Mouse (Mus musculus): ENCODE results near the gene Ffar1.
A peak's percentile ranks its signal among the peaks of the same experiment; 100 is the strongest.

Gene Ffar1

DNA sequence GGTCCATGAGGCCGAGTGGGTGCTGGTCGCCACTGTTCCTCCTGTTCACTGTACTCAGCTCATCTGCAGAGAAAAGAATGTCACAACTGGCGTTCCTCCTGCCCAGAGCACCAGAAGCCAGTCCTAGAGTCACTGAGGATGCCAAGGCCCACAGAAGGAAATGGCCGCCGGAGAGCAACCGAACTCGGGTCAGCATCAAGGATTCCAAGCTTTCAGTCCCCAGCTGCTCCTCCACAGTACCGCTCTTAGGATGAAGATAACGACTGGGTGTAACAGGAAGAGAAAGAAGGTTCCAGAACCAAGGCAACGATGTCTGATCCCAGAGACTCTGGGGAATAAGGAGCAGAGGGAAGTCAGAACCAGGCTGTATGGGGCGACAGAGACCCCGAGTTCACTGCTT, at the start of gene Ffar1:
TSS of gene Ffar1 (minus strand) at position 101 of the 400 bp plus-strand sequence.
- no peak for DNase-seq

DNA sequence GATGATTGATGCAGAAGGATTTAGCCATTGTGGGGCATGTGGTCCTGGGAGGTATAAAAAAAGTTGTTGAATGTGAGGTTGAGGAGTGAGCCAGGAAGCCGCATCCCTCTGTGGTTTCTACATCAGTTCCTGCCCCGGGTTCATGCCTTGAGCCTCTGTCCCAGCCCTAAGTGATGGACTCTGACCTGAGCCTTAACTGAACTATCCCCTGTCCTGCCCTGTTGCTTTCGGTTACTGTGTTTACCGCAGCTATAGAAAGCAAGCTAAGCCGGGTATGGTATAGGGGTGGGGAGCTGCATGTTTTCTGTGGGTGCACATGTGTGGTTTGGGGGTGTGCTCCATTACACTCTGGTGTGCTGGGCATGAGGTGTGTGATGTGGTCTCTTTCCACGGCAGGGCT, 48.4 kb upstream of the Ffar1 start:
- DNase-seq = no peak

DNA sequence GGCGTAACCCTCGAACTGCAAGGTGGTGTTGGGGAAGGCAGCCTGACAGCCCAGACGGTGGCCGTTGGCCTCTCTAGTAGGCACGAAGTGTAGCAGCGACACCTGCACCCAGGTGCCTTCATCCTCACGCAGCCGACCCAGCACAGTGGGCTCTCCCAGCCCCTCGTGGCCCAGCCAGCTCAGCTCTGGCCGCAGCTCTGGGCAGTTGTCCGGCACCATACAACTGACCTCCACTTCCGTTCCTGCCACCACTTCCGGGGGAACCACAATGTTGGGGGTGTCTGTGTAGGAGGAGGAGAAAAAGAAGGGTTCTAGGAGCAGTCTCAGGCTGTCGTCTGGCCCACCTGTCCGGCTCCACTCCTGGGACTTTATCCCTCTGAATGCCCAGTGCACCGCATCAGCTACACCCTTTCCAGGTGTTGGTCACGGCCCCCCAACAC, 47.6 kb upstream of the Ffar1 start:
- no peak for DNase-seq

DNA sequence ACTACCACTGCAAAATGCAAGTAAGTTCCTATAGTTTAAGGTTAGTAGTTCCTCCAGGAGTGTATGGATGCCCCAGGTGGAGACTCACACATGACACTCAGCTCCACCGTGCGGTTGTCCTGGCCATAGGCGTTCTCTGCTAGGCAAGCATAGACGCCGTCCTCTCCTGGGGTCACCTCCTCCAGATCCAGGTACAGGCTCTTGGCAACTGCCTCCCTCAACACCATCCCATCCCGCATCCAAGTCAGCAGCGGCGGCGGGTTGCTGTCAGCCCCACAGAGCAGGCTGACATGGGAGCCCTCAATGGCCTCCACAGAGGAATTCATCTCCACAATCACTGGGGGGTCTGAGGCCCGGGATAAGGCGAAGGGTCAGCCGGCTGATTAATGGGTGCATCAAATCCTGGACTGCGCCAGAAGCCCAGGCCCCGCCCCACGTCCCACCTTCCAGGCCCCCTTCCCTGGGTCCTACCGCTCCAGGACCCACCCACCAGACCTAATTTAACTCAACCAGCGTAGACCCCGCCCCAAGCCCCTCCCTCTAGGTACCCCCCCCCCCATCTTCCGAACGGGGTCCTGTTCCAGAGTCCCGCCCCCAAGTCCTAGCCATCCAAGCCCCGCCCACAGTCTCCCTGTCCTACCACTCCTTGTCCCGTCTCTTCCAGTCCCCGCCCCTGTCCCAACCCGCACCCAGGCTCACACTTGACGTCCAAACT, 47.1 kb upstream of the Ffar1 start:
- DNase-seq = peak; percentile 65

DNA sequence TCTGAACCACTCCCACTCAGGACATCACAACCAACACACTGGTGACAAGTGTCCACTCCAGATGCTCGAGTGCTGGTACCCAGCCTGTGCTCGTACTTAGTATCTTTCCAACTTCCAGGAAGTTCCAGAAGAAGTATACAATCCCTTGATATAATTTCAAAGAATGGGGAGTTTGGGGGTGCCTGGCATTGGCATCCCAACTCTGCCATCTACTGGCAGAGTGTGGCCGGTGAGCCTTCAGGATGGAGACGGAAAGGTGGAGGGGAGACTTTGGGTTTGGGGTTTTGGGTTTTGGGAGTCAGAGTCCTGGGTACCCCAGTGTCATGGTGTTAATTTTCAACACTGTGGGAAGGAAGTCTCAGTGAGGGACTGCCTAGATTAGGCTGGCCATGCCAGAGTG, 42.7 kb upstream of the Ffar1 start:
- DNase-seq = no peak

DNA sequence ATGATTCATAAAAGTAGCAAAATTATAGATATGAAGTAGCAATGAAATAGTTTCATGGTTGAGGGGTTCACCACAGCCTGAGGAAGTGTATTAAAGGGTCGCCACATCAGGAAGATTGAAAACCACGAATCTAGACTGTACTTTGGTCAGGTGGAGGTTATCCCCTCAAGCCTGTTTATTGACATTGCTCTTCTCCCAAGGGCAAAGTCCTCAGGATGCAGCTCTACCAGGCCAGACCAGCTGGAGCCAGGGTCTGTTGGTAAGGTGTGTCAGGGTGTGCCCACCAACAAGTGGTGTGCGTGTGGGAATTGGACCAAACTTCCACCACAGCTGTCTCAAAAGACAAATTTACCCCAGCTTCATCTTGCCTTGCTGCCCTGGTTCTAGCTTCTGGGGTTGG, 33.9 kb upstream of the Ffar1 start:
- no peak for DNase-seq

DNA sequence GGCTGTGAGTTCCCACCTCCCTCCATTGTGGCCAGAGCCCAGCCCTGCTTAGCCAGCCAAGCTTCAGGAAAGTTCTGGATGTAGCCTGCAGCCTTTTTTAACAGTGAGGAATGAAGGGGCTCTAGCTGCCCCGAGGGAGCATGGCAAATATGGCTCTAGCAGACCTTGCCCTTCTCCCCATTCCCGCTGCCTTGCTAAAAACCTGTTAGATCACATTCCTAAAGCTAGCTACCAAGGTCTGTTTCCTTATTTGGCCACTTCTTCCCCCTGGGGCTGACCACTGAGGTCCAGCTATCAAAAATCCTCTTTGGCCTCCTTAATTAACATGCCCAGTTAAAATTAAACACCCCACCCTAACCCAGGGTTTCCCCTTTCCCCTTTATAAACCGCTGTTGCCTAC, 31.2 kb upstream of the Ffar1 start:
- DNase-seq = no peak

DNA sequence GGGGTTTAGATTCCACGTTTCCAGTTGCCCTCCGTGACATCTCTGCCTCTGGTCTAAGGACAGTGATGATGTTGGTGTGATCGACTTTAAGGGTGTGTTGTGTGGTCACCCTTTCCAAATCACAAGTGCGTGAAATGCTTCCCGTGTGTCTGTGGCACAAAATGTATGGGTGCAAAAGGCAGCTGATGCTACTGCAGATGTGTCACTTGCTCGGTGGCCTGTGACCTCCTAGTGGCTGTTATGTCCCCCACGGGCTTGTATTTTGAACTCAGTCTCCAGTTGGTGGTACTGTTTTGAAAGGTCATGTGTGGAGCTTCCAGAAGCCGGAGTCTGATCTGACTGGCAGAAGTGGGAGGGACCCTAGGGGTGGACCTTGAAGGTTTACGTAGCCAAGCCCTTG, 30.4 kb upstream of the Ffar1 start:
- DNase-seq = no peak

DNA sequence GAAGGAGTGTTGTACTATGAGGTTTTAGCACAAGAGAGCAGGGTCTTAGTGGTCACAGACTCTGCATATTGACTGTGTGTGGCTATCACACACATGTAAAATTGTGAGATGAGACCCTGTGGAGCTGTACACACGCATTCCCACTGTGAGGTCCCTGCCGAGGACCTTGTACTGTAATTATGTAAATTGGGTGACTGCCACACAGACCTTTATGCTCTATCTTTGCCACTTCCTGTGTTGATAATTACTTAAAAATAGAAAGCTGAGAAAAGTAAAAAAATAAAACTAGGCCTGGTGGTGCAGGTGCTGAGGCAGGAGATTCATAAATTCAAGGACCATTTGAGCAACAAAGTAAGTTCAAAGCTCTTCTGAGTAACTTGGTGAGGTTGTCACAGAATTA, 29.3 kb upstream of the Ffar1 start:
- no peak for DNase-seq

DNA sequence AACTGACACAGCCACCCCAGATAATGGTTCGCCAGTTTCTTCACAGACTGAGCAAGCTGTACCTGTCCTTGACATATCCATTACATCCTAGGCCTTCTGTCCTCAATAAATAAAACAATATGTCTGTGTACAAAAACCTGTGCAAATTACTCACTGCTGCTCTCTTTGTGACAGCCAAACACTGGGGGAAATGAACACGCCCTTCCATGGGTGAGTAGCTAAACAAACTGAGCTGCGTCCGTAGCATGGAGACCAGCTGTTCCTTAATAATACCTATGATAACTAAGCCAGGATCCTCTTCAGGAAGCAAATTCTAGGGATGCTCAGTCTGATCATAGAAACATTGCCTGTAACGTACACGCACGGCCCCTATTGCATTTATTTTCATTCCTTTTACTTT, 27.4 kb upstream of the Ffar1 start:
- DNase-seq = no peak

DNA sequence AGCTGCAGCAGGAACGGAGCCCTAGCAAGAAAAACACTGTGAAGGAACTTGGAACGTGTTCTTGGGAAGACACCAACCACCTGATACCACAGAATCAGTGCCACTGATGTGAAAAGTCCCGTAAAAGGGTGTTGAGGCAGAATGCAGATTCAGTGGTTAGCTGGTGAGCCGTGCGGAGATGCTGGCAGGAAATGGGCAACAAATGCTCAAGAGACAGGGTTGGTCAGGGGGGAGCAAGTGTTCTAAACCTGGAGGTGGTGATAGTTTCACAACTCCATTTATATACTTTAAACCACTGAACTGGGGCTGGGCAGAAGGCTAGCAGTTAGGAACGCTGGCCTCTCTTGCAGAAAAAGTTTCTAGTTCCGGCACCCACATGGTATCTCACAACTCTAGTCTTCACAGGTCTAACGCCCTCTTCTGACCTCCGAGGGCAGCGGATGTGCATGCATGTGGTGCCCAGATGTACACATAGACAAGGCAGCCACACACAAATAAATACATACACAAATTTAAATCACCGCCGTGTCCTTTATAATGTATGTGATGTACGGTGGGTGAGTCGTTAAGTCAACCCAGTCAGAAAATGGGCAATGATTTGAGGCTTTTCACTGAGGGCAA, 26.3 kb upstream of the Ffar1 start:
- DNase-seq = no peak

DNA sequence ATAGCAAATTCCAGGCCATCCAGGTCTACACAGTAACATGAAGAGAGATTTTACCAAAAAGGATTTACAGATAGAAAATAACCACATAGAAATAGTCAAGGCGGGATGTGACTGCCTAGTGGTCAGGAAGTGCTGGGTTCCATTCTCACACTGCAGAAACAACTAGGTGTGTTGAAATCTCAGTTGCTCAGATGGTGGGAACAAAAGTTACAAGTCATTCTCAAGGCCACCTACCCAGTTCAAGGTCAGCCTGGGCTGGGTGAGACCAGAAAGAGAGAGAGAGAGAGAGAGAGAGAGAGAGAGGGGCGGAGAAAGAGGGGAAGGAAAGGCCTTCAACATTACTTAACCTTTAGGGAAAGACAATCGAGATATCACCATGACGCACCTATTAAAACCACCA, 25.5 kb upstream of the Ffar1 start:
- DNase-seq = no peak

DNA sequence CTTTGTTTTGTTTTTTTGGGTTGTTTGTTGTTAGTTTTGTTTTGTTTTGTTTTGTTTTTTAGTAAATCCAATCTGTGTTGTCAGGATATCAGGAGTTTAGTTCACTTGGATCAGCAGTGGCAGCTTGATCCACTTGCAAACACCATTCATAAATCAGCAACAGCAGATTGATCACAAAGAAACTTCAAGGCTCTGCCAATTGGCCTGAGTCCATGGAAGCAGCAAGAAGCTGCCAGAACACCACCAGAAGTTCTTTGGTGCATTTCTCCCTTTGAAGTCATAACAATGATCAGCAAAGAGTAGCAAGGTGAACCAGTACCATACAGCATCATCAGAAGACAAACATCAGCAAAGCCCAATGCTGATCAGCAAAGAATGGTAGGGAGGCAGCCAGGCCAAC, 22.7 kb upstream of the Ffar1 start:
- DNase-seq = no peak

DNA sequence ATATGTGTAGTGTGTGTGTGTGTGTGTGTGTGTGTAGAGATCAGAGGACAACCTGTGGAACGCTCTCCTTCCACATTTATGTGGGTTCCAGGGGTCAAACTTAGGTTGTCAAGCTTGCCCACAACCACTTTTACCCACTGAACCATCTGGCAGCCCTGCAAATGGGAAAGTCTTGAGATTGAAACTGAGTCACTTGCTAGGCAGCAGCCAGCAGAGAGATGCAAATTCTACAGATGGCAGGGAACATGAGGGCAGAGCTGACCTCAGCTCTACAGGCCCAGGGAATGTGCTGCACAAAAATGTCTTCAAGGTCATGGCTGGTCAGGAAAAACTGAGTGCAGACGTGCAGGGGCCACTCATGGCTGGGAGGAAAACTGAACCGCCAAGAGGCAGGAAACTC, 20.0 kb upstream of the Ffar1 start:
- DNase-seq = no peak

DNA sequence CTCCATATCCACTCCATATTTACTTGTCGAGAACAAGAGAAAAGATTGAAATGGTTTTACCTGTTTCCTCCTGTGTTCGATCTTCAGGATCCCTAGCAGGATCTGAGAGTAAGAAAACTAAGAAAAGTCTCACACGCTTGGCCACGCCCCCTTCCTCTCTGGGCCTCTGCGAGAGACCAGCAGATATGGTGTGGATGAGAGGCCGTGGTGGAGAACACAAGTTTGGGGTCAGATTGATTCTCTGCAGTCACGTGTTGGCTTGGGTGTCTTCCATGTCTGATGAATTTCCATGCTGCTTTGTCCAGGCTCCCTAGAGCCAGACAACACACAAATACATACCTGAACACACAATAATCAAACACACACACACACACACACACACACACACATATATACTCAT, 18.8 kb upstream of the Ffar1 start, which contains the start of gene Cd22:
TSS of gene Cd22 (minus strand) at position 167 of the 400 bp plus-strand sequence.
- DNase-seq = no peak

DNA sequence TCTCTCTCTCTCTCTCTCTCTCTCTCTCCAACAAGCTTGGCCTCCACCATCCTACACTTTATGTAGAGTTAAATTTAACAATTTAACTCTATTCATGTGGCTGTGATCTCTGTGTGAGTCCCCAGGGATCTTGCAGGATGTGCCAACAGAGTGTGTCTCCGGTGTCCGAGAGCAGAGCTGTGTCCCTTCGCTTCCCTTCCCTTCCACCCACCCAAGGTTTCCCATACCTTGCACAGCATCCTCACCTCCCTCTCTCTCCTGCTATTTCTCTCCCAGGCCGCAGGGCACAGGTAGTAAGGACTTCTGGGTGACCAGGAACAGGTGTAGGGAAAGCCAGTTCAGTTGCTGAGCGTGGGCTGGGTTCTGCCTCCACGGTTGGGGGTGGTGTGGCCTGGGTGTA, 17.6 kb upstream of the Ffar1 start:
- no peak for DNase-seq

DNA sequence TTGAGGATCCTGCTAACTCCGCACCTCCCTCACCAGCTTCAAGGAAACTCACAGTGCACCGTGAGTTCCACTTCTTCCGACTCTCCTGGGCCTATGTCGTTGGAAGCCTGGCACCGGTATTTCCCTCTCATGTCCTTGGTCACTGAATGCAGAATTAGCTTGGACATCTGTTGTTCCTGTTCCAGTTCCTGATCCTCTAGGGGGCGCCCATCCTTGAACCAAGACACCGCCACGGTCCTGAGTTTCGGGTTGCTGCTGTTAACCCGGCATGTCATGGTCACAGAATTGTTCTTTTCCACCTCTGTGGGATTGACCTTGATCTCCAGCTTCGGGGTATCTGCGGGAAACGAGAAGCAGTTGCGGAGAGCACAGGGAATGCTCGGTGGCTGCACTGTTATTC, 11.7 kb upstream of the Ffar1 start:
- peak; percentile 86 for DNase-seq

DNA sequence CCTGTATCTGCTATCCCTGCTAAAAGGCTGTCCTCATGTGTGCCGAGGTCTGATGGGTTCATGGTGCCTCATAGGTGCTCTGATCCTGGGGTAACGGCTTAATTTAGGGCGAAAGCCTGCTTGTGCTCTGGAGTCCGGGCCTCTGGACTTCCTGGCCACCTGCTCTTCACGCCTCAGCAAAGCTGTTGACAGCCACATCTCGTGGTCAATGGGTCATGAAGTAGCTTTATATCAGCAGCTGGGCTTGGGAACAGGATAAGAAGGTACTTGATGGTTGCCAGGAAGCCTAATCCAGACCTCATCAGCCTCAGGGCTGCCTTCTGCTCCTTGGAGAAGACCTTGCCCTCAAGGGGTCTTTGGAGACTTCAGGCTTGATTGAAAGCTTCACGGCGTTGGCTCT, 2.0 kb upstream of the Ffar1 start:
- DNase-seq = no peak

DNA sequence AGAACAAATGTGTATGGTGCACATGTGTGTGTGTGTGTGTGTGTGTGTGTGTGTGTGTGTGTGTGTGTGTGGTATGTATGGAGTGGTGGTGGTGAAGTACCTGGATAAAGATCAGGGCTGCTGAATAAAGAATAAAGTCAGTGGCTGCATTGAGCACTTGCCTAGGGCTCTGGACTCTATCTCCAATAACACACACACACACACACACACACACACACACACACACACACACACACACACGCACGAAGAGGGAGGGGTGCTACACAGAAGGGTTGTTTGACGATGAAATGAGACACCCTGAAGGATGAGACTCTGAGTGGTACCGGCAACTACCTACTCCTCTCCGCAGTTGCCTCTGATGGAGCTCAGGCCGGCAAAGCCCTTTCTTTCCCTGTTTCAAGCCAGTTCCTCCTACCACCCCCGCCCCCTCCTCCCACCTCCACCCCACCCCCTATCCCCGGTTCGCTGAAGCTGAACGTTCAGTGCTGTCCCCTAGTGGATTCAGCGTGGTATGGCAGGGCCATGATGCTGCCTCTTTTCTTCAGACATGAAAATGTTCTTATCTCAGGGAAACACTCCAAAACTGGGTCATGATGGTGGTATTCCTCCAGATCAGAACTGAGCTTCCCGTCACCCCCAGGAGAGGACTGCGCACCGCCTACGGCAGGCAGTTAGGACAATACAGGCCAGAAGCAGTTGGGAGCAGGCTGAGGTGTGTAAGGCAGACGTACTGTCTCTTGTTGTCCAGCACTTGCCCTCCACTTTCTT, 1.5 kb downstream of the Ffar1 start:
- DNase-seq = peak; percentile 69

DNA sequence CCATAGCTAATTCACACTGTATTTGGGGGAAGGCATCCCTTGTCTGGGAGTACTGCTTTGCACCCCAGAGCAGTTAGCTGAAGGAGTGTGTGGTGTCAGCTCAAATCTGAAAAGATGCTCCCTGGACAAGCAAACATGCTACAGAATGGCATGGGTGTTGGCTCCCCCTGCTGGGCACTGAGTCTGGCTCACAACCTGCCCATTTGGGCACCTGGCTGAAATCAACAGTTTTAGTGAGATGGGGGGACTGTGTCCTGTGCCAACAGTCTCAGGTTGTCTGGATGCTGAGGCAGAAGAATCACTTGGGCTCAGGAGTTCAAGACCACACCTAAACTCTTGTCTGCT, 2.1 kb downstream of the Ffar1 start:
- DNase-seq = peak; percentile 73

DNA sequence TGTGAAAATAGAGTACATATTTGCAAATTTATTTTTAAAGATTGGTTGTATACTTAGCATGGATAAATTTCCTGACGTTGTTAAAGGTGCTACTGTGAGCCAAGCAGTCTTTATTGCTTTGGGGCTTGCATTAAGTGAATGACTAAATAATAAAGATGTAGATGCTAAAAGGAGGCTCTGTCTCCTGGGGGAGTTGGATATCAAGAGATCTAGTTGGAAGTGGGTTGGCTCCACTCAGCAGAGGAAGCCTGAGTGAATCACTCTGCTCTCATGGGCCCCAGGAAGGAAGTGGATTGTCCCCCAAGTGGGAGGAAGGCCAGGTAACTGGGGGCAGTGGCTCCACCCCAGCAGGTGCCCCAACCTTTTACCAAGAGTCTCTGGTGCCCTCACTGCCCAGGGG, 3.6 kb downstream of the Ffar1 start:
- no peak for DNase-seq

DNA sequence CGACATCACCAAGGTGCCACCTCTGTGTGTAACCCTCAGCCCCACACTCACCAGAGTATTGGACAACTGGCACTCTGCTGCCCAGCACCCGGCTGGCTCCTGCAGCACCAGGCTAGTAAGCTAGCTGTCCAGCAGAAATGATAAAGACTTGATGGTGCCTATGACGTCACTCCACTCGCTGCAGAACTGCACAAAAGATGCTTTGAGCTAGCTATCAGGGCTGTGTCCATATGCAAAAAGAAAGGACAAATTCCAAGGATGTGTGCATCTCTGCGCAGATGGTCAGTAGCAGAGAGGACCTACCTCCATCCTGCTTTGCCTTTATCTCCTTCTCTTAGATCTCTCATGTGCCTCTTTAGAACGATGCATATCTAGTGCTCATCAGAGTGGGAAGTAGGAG, 5.3 kb downstream of the Ffar1 start, which contains the start of gene Ffar3:
TSS of gene Ffar3 (minus strand) at position 101 of the 400 bp plus-strand sequence.
- no peak for DNase-seq

DNA sequence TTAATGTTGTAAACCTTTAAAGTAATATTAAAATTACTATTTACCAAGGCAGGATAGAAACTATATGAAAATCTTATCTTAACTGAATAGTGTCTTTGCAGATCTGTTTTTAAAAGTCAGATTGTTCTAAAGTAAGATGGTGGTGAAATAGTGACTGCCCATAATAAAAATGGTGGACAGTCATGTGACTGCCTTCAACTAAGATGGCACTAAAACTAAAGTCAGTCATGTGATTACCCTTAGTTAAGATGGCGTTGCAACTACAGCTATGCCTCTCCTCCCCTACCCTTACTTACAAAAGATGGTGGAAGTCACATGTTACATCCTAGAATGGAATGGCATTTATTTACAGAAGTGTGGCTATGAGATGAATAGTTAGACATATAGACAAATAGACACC, 9.9 kb downstream of the Ffar1 start:
- DNase-seq = no peak

DNA sequence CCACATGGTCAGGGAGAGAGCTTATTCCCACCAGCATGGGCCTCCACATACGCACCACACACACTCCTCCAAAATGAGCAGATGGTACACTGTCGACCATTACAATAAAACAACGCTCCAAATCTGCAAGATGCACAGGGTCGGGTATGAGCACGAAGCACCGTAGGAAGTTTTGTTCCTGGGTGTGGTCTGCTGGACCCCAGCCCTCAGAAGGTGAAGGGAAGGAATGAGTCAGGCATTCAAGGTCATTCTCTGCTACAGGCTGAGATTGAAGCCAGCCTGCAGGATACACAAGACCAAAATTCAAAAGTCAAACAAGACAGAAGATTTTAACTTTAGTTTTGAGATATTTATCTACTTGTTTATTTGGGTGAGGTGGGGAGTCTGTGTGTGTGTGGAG, 13.4 kb downstream of the Ffar1 start:
- no peak for DNase-seq

Measured in lung, postnatal 10 days (tissue).